Mouse (Mus musculus) cortical plate, adult 2 months (tissue): ENCODE results near the gene Atl3.

ENCODE experiments used
- CTCF ChIP-seq: fragments of 200-500 bp; IDR thresholded peaks from 2 replicates; pipeline ENCODE4 v1.5.1; 2011; ENCODE audit warnings: mild to moderate bottlenecking, control low read depth, low read length; ENCODE audit not compliant: insufficient read depth; ENCODE audit errors: extremely low read depth
- POLR2A ChIP-seq: fragments of 200-500 bp; IDR thresholded peaks from 2 replicates; pipeline ENCODE4 v1.6.1; 2011; ENCODE audit warnings: mild to moderate bottlenecking, low read length, control low read depth; ENCODE audit not compliant: insufficient read depth; ENCODE audit errors: extremely low read depth

GRCm38 (mm10) chr19:7557328-7557822 is 63.5 kb downstream of the Atl3 start, which contains the start of gene Pla2g16:
- TF ChIP-seq CTCF = no peak
- 0 out of 2 replicates have a peak, but pooled peaks have one; percentile 36 for TF ChIP-seq POLR2A
